Mouse (Mus musculus): ENCODE results near the gene Birc5. TPM values are rescaled to one million over a fixed set of nuclear protein-coding genes. Genes with fewer than 3 reads are reported as not detected.

Gene Birc5
- polyA plus RNA-seq, 1 experiment from 2014 or later = 86.0 TPM

- peaks cover 24% of the 10 kb centered on the region for H3K4me1 ChIP-seq (replicated peaks; ENCODE audit: control insufficient read depth, insufficient read depth, low read length)
- peak overlapping the region; percentile 61 for H3K27ac ChIP-seq (ENCODE audit: low read depth, low read length)
- TF ChIP-seq CTCF (IDR thresholded peaks at IDR 0.05; ENCODE audit: low read depth) = no peak
- no peak overlapping the region for H3K9ac ChIP-seq (ENCODE audit: low read depth, low read length)
- H3K36me3 ChIP-seq (ENCODE audit: control insufficient read depth, insufficient read depth) = no peaks in the 10 kb centered on the region
- H3K4me2 ChIP-seq (replicated peaks; ENCODE audit: low read depth) = peak overlapping the region; percentile 27
- H3K27me3 ChIP-seq (replicated peaks; ENCODE audit: control insufficient read depth, insufficient read depth, low read length) = no peaks in the 10 kb centered on the region
- H3K9me3 ChIP-seq (ENCODE audit: control insufficient read depth) = no peaks in the 10 kb centered on the region
- H3K4me3 ChIP-seq (ENCODE audit: low read depth, low read length) = no peak overlapping the region
- WGBS = 12% methylated on average over 13 of the region's 13 CpGs
- peak; percentile 77 for ATAC-seq
Observed at GRCm38 (mm10) chr11:117877917-117878745, 29.1 kb downstream of the Birc5 start.

GRCm38 (mm10) chr11:117878892-117879291 lies 29.8 kb downstream of the Birc5 start:
- no peaks in the 10 kb centered on the region for H3K9me3 ChIP-seq (ENCODE audit: control insufficient read depth)
- no peaks in the 10 kb centered on the region for H3K27me3 ChIP-seq (replicated peaks; ENCODE audit: control insufficient read depth, insufficient read depth, low read length)
- H3K4me2 ChIP-seq (replicated peaks; ENCODE audit: low read depth) = peak overlapping the region; percentile 27
- no peak for TF ChIP-seq CTCF (IDR thresholded peaks at IDR 0.05; ENCODE audit: low read depth)
- ATAC-seq = no peak
- H3K36me3 ChIP-seq (ENCODE audit: control insufficient read depth, insufficient read depth) = no peaks in the 10 kb centered on the region
- H3K27ac ChIP-seq (ENCODE audit: low read depth, low read length) = peak overlapping the region; percentile 61
- H3K4me3 ChIP-seq (ENCODE audit: low read depth, low read length) = no peak overlapping the region
- H3K9ac ChIP-seq (ENCODE audit: low read depth, low read length) = no peak overlapping the region
- H3K4me1 ChIP-seq (replicated peaks; ENCODE audit: control insufficient read depth, insufficient read depth, low read length) = peaks cover 24% of the 10 kb centered on the region
- WGBS = 44% methylated on average over 8 of the region's 8 CpGs

- no peaks in the 10 kb centered on the region for H3K27me3 ChIP-seq (replicated peaks; ENCODE audit: control insufficient read depth, insufficient read depth, low read length)
- no peak overlapping the region for H3K27ac ChIP-seq (ENCODE audit: low read depth, low read length)
- H3K36me3 ChIP-seq (ENCODE audit: control insufficient read depth, insufficient read depth) = no peaks in the 10 kb centered on the region
- WGBS = 73% methylated on average over 6 of the region's 6 CpGs
- no peaks in the 10 kb centered on the region for H3K9me3 ChIP-seq (ENCODE audit: control insufficient read depth)
- no peak for TF ChIP-seq CTCF (IDR thresholded peaks at IDR 0.05; ENCODE audit: low read depth)
- no peak overlapping the region for H3K4me2 ChIP-seq (replicated peaks; ENCODE audit: low read depth)
- peaks cover 24% of the 10 kb centered on the region for H3K4me1 ChIP-seq (replicated peaks; ENCODE audit: control insufficient read depth, insufficient read depth, low read length)
- no peak for ATAC-seq
- H3K9ac ChIP-seq (ENCODE audit: low read depth, low read length) = no peak overlapping the region
- H3K4me3 ChIP-seq (ENCODE audit: low read depth, low read length) = no peak overlapping the region
Observed at GRCm38 (mm10) chr11:117879676-117880075, 30.6 kb downstream of the Birc5 start.

- Histone ChIP-seq H3K9me3 (ENCODE audit: control insufficient read depth) (no peaks in the 10 kb centered on the region), H3K4me2 (replicated peaks; ENCODE audit: low read depth) (no peak overlapping the region), H3K4me3 (ENCODE audit: low read depth, low read length) (no peak overlapping the region), H3K27ac (ENCODE audit: low read depth, low read length) (no peak overlapping the region), H3K36me3 (ENCODE audit: control insufficient read depth, insufficient read depth) (no peaks in the 10 kb centered on the region), H3K4me1 (replicated peaks; ENCODE audit: control insufficient read depth, insufficient read depth, low read length) (peaks cover 24% of the 10 kb centered on the region), H3K9ac (ENCODE audit: low read depth, low read length) (0 out of 2 replicates have a peak overlapping the region, but pooled peaks have one; percentile 31), H3K27me3 (replicated peaks; ENCODE audit: control insufficient read depth, insufficient read depth, low read length) (no peaks in the 10 kb centered on the region)
- ATAC-seq = no peak
- WGBS = 89% methylated on average over 9 of the region's 9 CpGs
- TF ChIP-seq CTCF (IDR thresholded peaks at IDR 0.05; ENCODE audit: low read depth) = no peak
Observed at GRCm38 (mm10) chr11:117880336-117880976, 31.4 kb downstream of the Birc5 start.

- no peak for ATAC-seq
- H3K4me3 ChIP-seq (ENCODE audit: low read depth, low read length) = no peak overlapping the region
- no peaks in the 10 kb centered on the region for H3K27me3 ChIP-seq (replicated peaks; ENCODE audit: control insufficient read depth, insufficient read depth, low read length)
- 0 out of 2 replicates have a peak overlapping the region, but pooled peaks have one; percentile 83 for H3K27ac ChIP-seq (ENCODE audit: low read depth, low read length)
- peaks cover 24% of the 10 kb centered on the region for H3K4me1 ChIP-seq (replicated peaks; ENCODE audit: control insufficient read depth, insufficient read depth, low read length)
- no peak overlapping the region for H3K4me2 ChIP-seq (replicated peaks; ENCODE audit: low read depth)
- 73% methylated on average over 6 of the region's 6 CpGs for WGBS
- peak overlapping the region; percentile 31; the same call in 1 of the 2 replicates for H3K9ac ChIP-seq (ENCODE audit: low read depth, low read length)
- H3K36me3 ChIP-seq (ENCODE audit: control insufficient read depth, insufficient read depth) = no peaks in the 10 kb centered on the region
- H3K9me3 ChIP-seq (ENCODE audit: control insufficient read depth) = no peaks in the 10 kb centered on the region
- TF ChIP-seq CTCF (IDR thresholded peaks at IDR 0.05; ENCODE audit: low read depth) = no peak
Observed at GRCm38 (mm10) chr11:117880977-117881358, 31.9 kb downstream of the Birc5 start.

- Histone ChIP-seq H3K9ac (ENCODE audit: low read depth, low read length) (peak overlapping the region; percentile 31; the same call in 1 of the 2 replicates), H3K27me3 (replicated peaks; ENCODE audit: control insufficient read depth, insufficient read depth, low read length) (no peaks in the 10 kb centered on the region), H3K27ac (ENCODE audit: low read depth, low read length) (peak overlapping the region; percentile 83), H3K4me2 (replicated peaks; ENCODE audit: low read depth) (0 out of 2 replicates have a peak overlapping the region, but pooled peaks have one; percentile 9), H3K9me3 (ENCODE audit: control insufficient read depth) (no peaks in the 10 kb centered on the region), H3K4me1 (replicated peaks; ENCODE audit: control insufficient read depth, insufficient read depth, low read length) (peaks cover 24% of the 10 kb centered on the region), H3K4me3 (ENCODE audit: low read depth, low read length) (no peak overlapping the region), H3K36me3 (ENCODE audit: control insufficient read depth, insufficient read depth) (no peaks in the 10 kb centered on the region)
- peak; percentile 17; the same call in 1 of the 2 replicates for ATAC-seq
- under 1% methylated on average over 8 of the region's 8 CpGs for WGBS
- 0 out of 2 replicates have a peak, but pooled peaks have one; percentile 6 for TF ChIP-seq CTCF (IDR thresholded peaks at IDR 0.05; ENCODE audit: low read depth)
Observed at GRCm38 (mm10) chr11:117881787-117882186, 32.7 kb downstream of the Birc5 start.

All from intestine, postnatal 0 days (tissue).